Mouse (Mus musculus) midbrain, postnatal 0 days (tissue): Measurements from ENCODE around the gene Rps27rt. TPM values are rescaled to one million over a fixed set of nuclear protein-coding genes. Genes with fewer than 3 reads are reported as not detected.

Source experiments
- ATAC-seq: fragments of 200-750 bp; cut with Nextera tagmentation; 2 replicates; pipeline ENCODE4 v1.8.0; 2017; ENCODE audit warnings: moderate number of reproducible peaks, mild to moderate bottlenecking, moderate TSS enrichment, moderate library complexity; ENCODE audit not compliant: low FRiP score
- DNase-seq: peaks from one replicate; pipeline ENCODE4 v3.0.0-alpha.2; 2015; ENCODE audit warnings: low spot score
- H3K27ac ChIP-seq: fragments of 300-500 bp; sonication (generic); 2 replicates; pipeline ENCODE4 v1.5.1; 2014; ENCODE audit warnings: low read depth, mild to moderate bottlenecking, low read length, mixed read lengths
- H3K27me3 ChIP-seq: fragments of 300-500 bp; sonication (generic); 2 replicates; pipeline ENCODE4 v1.6.1; 2014; ENCODE audit warnings: low read length, control low read depth, mixed read lengths; ENCODE audit not compliant: insufficient read depth
- H3K36me3 ChIP-seq: fragments of 300-500 bp; sonication (generic); 2 replicates; pipeline ENCODE4 v1.6.1; 2014; ENCODE audit warnings: low read length, control low read depth, mixed read lengths; ENCODE audit not compliant: insufficient read depth
- H3K4me1 ChIP-seq: fragments of 300-500 bp; sonication (generic); 2 replicates; pipeline ENCODE4 v1.6.1; 2014; ENCODE audit warnings: mild to moderate bottlenecking, control low read depth, antibody characterized with exemption, low read length, mixed read lengths; ENCODE audit not compliant: insufficient read depth
- H3K4me2 ChIP-seq: fragments of 300-500 bp; sonication (generic); 2 replicates; pipeline ENCODE4 v1.6.1; 2014; ENCODE audit warnings: low read depth, mild to moderate bottlenecking, low read length, mixed read lengths; ENCODE audit not compliant: poor library complexity, severe bottlenecking
- H3K4me3 ChIP-seq: fragments of 300-500 bp; sonication (generic); 2 replicates; pipeline ENCODE4 v1.5.1; 2014; ENCODE audit warnings: low read depth, mild to moderate bottlenecking, low read length, moderate library complexity
- H3K9ac ChIP-seq: fragments of 300-500 bp; sonication (generic); replicated peaks from 2 replicates; pipeline ENCODE4 v1.6.1; 2014; ENCODE audit warnings: mild to moderate bottlenecking, low read length, moderate library complexity, mixed read lengths; ENCODE audit not compliant: poor library complexity, severe bottlenecking
- H3K9me3 ChIP-seq: fragments of 300-500 bp; sonication (generic); 2 replicates; pipeline ENCODE4 v1.6.1; 2016; ENCODE audit warnings: low read length, control low read depth
- CTCF ChIP-seq: IDR thresholded peaks from 2 replicates; pipeline ENCODE4 v1.5.1; 2016; ENCODE audit warnings: antibody characterized with exemption, mild to moderate bottlenecking
- WGBS: fragments of 180-500 bp; shearing (Covaris S2); extraction: QIAGEN DNeasy Blood & Tissue Kit; methylation state at CpG from one replicate; pipeline ENCODE4 v1.1.7; 2014; 5-methylcytosine and 5-hydroxymethylcytosine counted together
- polyA plus RNA-seq: library from polyadenylated mRNA; unstranded; fragments of >200 nt; fragmentation: Nextera tagmentation; extraction: Ambion mirVana; gene quantifications from 2 replicates; pipeline ENCODE4 v1.2.1, GENCODE M21; 2015
- total RNA-seq: library from RNA; depleted of rRNA; stranded (reverse); fragments of >200 nt; gene quantifications from 2 replicates; pipeline ENCODE4 v1.2.3, GENCODE M21; 2014

The Rps27rt gene
- total and polyA plus RNA-seq, 2 experiments from 2014 or later, result 20.7 to 195 TPM

- Histone ChIP-seq H3K9ac (no peak overlapping the region), H3K4me3 (no peak overlapping the region), H3K4me1 (no peaks in the 10 kb centered on the region), H3K36me3 (no peaks in the 10 kb centered on the region), H3K9me3 (no peaks in the 10 kb centered on the region), H3K4me2 (no peak overlapping the region), H3K27me3 (no peaks in the 10 kb centered on the region), H3K27ac (no peak overlapping the region)
- 74% methylated on average over 10 of the region's 10 CpGs for WGBS
- no peak for ATAC-seq
- TF ChIP-seq CTCF, result no peak
- no peak for DNase-seq
Observed at GRCm38 (mm10) chr9:114990421-114990820, 7.9 kb upstream of the Rps27rt start.

- WGBS, result 63% methylated on average over 6 of the region's 6 CpGs
- 0 out of 2 replicates have a peak overlapping the region, but pooled peaks have one; percentile 38 for H3K27ac ChIP-seq
- no peak for TF ChIP-seq CTCF
- H3K9me3 ChIP-seq, result no peaks in the 10 kb centered on the region
- DNase-seq (peak; percentile 44), ATAC-seq (no peak)
- no peaks in the 10 kb centered on the region for H3K27me3 ChIP-seq
- H3K4me3 ChIP-seq, result no peak overlapping the region
- H3K4me1 ChIP-seq, result no peaks in the 10 kb centered on the region
- H3K4me2 ChIP-seq, result no peak overlapping the region
- H3K9ac ChIP-seq, result 0 out of 2 replicates have a peak overlapping the region, but pooled peaks have one; percentile 33
- H3K36me3 ChIP-seq, result no peaks in the 10 kb centered on the region
Observed at GRCm38 (mm10) chr9:114988610-114989327, 6.2 kb upstream of the Rps27rt start.

GRCm38 (mm10) chr9:114988029-114988428 is 5.5 kb upstream of the Rps27rt start:
- H3K9ac ChIP-seq, result no peak overlapping the region
- DNase-seq, result no peak
- H3K36me3 ChIP-seq, result no peaks in the 10 kb centered on the region
- no peaks in the 10 kb centered on the region for H3K9me3 ChIP-seq
- H3K27ac ChIP-seq, result no peak overlapping the region
- no peaks in the 10 kb centered on the region for H3K4me1 ChIP-seq
- no peak for TF ChIP-seq CTCF
- H3K4me2 ChIP-seq, result no peak overlapping the region
- no peaks in the 10 kb centered on the region for H3K27me3 ChIP-seq
- no peak overlapping the region for H3K4me3 ChIP-seq
- ATAC-seq, result no peak
- 95% methylated on average over 3 of the region's 3 CpGs for WGBS

GRCm38 (mm10) chr9:114986361-114986760 is 3.8 kb upstream of the Rps27rt start:
- no peak for TF ChIP-seq CTCF
- no peaks in the 10 kb centered on the region for H3K4me1 ChIP-seq
- no peak overlapping the region for H3K9ac ChIP-seq
- no peaks in the 10 kb centered on the region for H3K9me3 ChIP-seq
- no peaks in the 10 kb centered on the region for H3K36me3 ChIP-seq
- no peak for ATAC-seq
- H3K4me3 ChIP-seq, result no peak overlapping the region
- WGBS, result 84% methylated on average over 5 of the region's 5 CpGs
- H3K4me2 ChIP-seq, result no peak overlapping the region
- no peak overlapping the region for H3K27ac ChIP-seq
- H3K27me3 ChIP-seq, result no peaks in the 10 kb centered on the region
- no peak for DNase-seq

GRCm38 (mm10) chr9:114985741-114986140 is 3.2 kb upstream of the Rps27rt start:
- 89% methylated on average over 5 of the region's 5 CpGs for WGBS
- no peak overlapping the region for H3K9ac ChIP-seq
- H3K27me3 ChIP-seq, result no peaks in the 10 kb centered on the region
- no peaks in the 10 kb centered on the region for H3K4me1 ChIP-seq
- no peak overlapping the region for H3K4me3 ChIP-seq
- no peak for TF ChIP-seq CTCF
- no peak overlapping the region for H3K27ac ChIP-seq
- H3K4me2 ChIP-seq, result no peak overlapping the region
- no peaks in the 10 kb centered on the region for H3K36me3 ChIP-seq
- DNase-seq, result no peak
- no peaks in the 10 kb centered on the region for H3K9me3 ChIP-seq
- no peak for ATAC-seq

- no peaks in the 10 kb centered on the region; the same call in 1 of the 2 replicates for H3K27me3 ChIP-seq
- WGBS, result 70% methylated on average over 6 of the region's 6 CpGs
- peak overlapping the region; percentile 76; the same call in 1 of the 2 replicates for H3K4me3 ChIP-seq
- H3K9ac ChIP-seq, result no peak overlapping the region
- H3K9me3 ChIP-seq, result no peaks in the 10 kb centered on the region
- ATAC-seq (no peak), DNase-seq (no peak)
- TF ChIP-seq CTCF, result no peak
- no peak overlapping the region for H3K27ac ChIP-seq
- no peaks in the 10 kb centered on the region for H3K36me3 ChIP-seq
- H3K4me1 ChIP-seq, result peaks cover 9% of the 10 kb centered on the region; the same call in 1 of the 2 replicates
- H3K4me2 ChIP-seq, result peak overlapping the region; percentile 75
Observed at GRCm38 (mm10) chr9:114979969-114980368, 2.6 kb downstream of the Rps27rt start.
